Mouse (Mus musculus) embryonic facial prominence, embryonic 12.5 days (tissue): Measurements from ENCODE around the gene 4930415O20Rik. TPM values are rescaled to one million over a fixed set of nuclear protein-coding genes. Genes with fewer than 3 reads are reported as not detected.
"Not testable (repeated sequence)": the region's sequence is repeated elsewhere in the genome, so short reads cannot be mapped to it uniquely, and the experiment has no call there.

ENCODE experiments used
- ATAC-seq: fragments of 200-750 bp; cut with Nextera tagmentation; 2 replicates; pipeline ENCODE4 v1.8.0; 2017; ENCODE audit not compliant: insufficient number of reproducible peaks, insufficient read depth, low FRiP score, low TSS enrichment
- H3K27ac ChIP-seq: fragments of 300-500 bp; sonication (generic); 2 replicates; pipeline ENCODE4 v1.5.1; 2016; ENCODE audit warnings: mild to moderate bottlenecking
- H3K27me3 ChIP-seq: fragments of 300-500 bp; sonication (generic); 2 replicates; pipeline ENCODE4 v1.6.1; 2016; ENCODE audit warnings: mild to moderate bottlenecking, moderate library complexity
- H3K36me3 ChIP-seq: fragments of 300-500 bp; sonication (generic); 2 replicates; pipeline ENCODE4 v1.6.1; 2016; ENCODE audit warnings: mild to moderate bottlenecking
- H3K4me1 ChIP-seq: fragments of 300-500 bp; sonication (generic); 2 replicates; pipeline ENCODE4 v1.6.1; 2016
- H3K4me2 ChIP-seq: fragments of 300-500 bp; sonication (generic); replicated peaks from 2 replicates; pipeline ENCODE4 v1.6.1; 2016; ENCODE audit warnings: mild to moderate bottlenecking, moderate library complexity
- H3K4me3 ChIP-seq: fragments of 300-500 bp; sonication (generic); 2 replicates; pipeline ENCODE4 v1.5.1; 2016; ENCODE audit warnings: mild to moderate bottlenecking
- H3K9ac ChIP-seq: fragments of 300-500 bp; sonication (generic); 2 replicates; pipeline ENCODE4 v1.6.1; 2016; ENCODE audit warnings: mild to moderate bottlenecking, moderate library complexity
- H3K9me3 ChIP-seq: fragments of 300-500 bp; sonication (generic); 2 replicates; pipeline ENCODE4 v1.6.1; 2016; ENCODE audit warnings: mild to moderate bottlenecking, moderate library complexity
- WGBS: fragments of 180-500 bp; shearing (Covaris S2); methylation state at CpG from one replicate; pipeline ENCODE4 v1.1.7; 2016; 5-methylcytosine and 5-hydroxymethylcytosine counted together
- polyA plus RNA-seq: library from polyadenylated mRNA; unstranded; fragments of >200 nt; fragmentation: Nextera tagmentation; extraction: Ambion mirVana; gene quantifications from 2 replicates; pipeline ENCODE4 v1.2.1, GENCODE M21; 2016

4930415O20Rik gene
- polyA plus RNA-seq, 1 experiment from 2014 or later, result not detected

DNA sequence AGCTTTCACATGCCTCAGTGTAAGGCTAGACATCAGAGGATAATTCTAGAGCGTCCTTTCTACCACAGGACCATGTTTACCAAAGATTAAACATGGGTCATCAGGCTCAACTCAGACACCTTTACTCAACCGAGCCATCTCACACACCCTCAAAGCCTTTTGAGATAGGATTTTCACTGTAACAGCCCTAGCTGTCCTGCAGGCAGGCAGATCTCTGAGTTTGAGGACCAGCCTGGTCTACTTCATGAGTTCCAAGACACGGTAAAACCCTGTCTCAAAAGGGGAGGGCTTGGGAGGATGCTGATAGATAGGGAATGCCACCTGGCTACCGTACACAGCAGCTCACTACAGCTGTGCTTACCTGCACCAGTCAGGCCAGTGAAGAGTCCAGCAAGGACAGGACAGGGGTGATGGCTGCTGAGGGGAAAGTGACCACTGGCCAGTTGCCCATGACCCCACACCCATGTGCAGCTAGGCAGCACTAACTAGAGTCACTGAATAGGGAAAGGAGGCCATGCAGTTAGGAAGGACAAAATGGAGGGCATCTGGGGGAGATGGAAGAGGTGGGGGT is 924 bp upstream of the 4930415O20Rik start:
- H3K4me3 ChIP-seq, result no peak overlapping the region
- no peak overlapping the region for H3K9ac ChIP-seq
- H3K4me1 ChIP-seq, result peaks cover 23% of the 10 kb centered on the region
- no peaks in the 10 kb centered on the region for H3K27me3 ChIP-seq
- no peaks in the 10 kb centered on the region for H3K36me3 ChIP-seq
- H3K9me3 ChIP-seq, result no peaks in the 10 kb centered on the region
- no peak for ATAC-seq
- H3K4me2 ChIP-seq, result no peak overlapping the region
- 87% methylated on average over 4 of the region's 4 CpGs for WGBS
- no peak overlapping the region for H3K27ac ChIP-seq

DNA sequence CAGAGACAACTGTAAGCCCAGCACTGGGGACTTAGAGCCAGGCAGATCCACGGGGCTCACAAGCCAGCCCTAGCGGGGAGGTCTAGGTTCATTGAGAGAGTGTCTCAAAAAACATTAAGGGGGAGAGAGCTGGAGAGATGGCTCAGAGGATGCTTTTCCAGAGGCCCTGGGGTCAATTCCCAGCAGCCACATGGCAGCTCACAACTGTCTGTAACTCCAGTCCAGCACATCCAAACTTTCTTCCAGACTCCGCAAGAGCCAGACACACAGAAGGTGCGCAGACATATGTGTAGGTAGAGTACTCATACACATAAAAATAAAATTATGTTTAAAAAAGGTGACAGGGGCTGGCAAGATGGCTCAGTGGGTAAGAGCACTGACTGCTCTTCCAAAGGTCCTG is 2.5 kb downstream of the 4930415O20Rik start:
- no peak overlapping the region for H3K4me2 ChIP-seq
- 72% methylated on average over 4 of the region's 4 CpGs for WGBS
- ATAC-seq, result no peak

DNA sequence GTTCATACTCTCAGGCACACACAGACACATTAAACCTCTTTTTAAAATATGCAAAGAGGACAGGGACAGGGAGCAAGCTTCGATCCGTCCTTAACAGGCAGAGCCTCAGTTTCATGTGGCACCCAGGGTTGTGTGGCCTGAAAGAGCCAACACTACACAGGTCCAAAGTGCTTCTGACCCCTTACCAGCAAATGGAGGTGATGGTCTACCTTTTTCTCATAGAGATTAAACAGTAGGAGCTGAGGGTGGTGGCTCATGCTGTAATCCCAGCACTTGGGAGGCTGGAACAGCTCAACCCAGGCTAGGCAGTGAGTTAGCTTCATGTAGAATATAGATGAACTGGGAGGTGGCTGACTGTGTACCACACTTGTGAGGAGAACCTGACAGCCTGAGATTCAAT is 8.5 kb downstream of the 4930415O20Rik start:
- ATAC-seq, result no peak
- Histone ChIP-seq H3K9ac (no peak overlapping the region), H3K4me2 (no peak overlapping the region), H3K9me3 (no peaks in the 10 kb centered on the region), H3K4me3 (no peak overlapping the region), H3K27ac (no peak overlapping the region), H3K36me3 (no peaks in the 10 kb centered on the region), H3K4me1 (no peaks in the 10 kb centered on the region), H3K27me3 (no peaks in the 10 kb centered on the region)
- 81% methylated on average over 2 of the region's 2 CpGs for WGBS

More for the DNA sequence above, 2.5 kb downstream of the 4930415O20Rik start:
- peaks cover 8% of the 10 kb centered on the region for H3K4me1 ChIP-seq
- no peaks in the 10 kb centered on the region for H3K9me3 ChIP-seq
- H3K27ac ChIP-seq, result no peak overlapping the region
- no peaks in the 10 kb centered on the region for H3K36me3 ChIP-seq
- no peak overlapping the region for H3K4me3 ChIP-seq
- no peaks in the 10 kb centered on the region for H3K27me3 ChIP-seq
- no peak overlapping the region for H3K9ac ChIP-seq

DNA sequence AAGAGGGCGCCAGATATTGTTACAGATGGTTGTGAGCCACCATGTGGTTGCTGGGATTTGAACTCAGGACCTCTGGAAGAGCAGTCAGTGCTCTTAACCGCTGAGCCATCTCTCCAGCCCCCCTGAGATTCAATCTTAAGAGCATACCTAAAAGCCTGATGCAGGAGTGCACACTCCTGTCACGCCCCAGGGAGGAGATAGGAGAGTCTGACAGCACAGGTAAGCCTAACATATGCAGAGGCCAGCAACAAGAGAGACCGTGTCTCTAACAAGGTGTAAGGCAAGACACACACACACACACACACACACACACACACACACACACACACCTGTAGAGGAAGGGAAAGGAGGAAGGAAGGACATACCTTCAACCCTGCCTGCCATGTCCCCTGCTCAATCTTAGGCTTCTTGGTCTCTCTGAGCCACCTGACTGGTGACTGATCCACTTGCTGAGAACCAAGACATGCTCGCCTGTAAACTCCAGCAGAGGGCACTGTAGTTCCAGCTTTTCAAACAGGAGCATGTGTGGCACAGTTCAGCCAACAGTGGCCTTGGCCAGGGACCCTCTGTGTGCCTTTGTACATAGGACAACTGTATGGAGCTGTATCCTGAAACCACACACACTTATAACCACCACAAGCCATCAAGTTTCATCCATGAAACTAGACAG is 9.1 kb downstream of the 4930415O20Rik start:
- peak; percentile 66 for ATAC-seq
- 27% methylated on average over 4 of the region's 5 CpGs for WGBS

DNA sequence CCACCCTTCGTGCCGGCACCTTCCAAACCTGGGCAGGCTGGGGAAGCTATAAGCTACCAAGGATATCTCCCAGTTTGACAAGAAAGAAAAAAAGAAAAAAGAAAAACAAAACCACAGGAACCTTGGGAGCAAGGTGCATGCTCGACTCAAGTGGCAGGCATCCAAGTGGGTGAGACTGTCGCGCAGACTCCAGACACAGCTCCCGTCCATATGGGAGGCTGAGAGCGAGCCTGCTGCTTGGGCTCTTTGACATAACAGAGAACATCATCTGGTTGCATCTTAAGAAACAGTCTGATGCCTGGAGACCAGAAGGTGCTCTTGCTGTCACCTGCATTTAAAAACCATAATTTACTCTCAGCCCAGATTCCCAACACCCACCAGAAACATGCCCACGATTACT is 11.6 kb downstream of the 4930415O20Rik start:
- H3K9me3 ChIP-seq, result no peaks in the 10 kb centered on the region
- H3K4me3 ChIP-seq, result no peak overlapping the region
- no peak for ATAC-seq
- no peak overlapping the region for H3K27ac ChIP-seq
- H3K4me1 ChIP-seq, result no peaks in the 10 kb centered on the region; the same call in 1 of the 2 replicates
- no peaks in the 10 kb centered on the region for H3K27me3 ChIP-seq
- 80% methylated on average over 8 of the region's 8 CpGs for WGBS
- no peak overlapping the region for H3K4me2 ChIP-seq
- no peaks in the 10 kb centered on the region for H3K36me3 ChIP-seq
- no peak overlapping the region for H3K9ac ChIP-seq

More for the DNA sequence above, 9.1 kb downstream of the 4930415O20Rik start:
- H3K4me1 ChIP-seq, result no peaks in the 10 kb centered on the region
- H3K9ac ChIP-seq, result no peak overlapping the region
- no peaks in the 10 kb centered on the region for H3K27me3 ChIP-seq
- H3K4me3 ChIP-seq, result no peak overlapping the region
- no peak overlapping the region for H3K4me2 ChIP-seq
- H3K36me3 ChIP-seq, result no peaks in the 10 kb centered on the region
- H3K9me3 ChIP-seq, result no peaks in the 10 kb centered on the region
- no peak overlapping the region for H3K27ac ChIP-seq

DNA sequence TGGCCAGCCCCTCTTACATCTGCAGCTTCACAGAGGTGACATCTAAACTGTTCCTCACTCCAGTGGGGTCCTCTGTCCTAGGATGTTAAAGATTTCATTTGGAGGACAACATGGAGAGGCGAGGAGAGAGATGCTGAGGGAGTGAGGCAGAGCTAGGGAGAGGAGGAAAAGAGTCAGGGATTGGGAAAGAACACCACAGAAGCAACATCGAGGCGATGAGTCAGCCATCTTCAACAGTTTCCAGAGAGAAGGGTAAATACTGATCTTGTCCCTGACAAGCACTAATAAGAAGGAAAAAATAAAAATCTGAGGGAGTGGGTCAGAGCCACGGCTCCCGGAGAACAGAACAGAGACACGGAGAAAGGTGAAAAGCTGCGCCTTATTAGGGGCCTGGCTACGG is 12.2 kb downstream of the 4930415O20Rik start:
- H3K4me1 ChIP-seq, result no peaks in the 10 kb centered on the region; the same call in 1 of the 2 replicates
- WGBS, result 72% methylated on average over 8 of the region's 8 CpGs
- H3K27ac ChIP-seq, result no peak overlapping the region
- no peak overlapping the region for H3K4me3 ChIP-seq
- no peaks in the 10 kb centered on the region for H3K9me3 ChIP-seq
- H3K27me3 ChIP-seq, result no peaks in the 10 kb centered on the region
- H3K36me3 ChIP-seq, result no peaks in the 10 kb centered on the region
- ATAC-seq, result no peak
- no peak overlapping the region for H3K4me2 ChIP-seq
- H3K9ac ChIP-seq, result no peak overlapping the region

DNA sequence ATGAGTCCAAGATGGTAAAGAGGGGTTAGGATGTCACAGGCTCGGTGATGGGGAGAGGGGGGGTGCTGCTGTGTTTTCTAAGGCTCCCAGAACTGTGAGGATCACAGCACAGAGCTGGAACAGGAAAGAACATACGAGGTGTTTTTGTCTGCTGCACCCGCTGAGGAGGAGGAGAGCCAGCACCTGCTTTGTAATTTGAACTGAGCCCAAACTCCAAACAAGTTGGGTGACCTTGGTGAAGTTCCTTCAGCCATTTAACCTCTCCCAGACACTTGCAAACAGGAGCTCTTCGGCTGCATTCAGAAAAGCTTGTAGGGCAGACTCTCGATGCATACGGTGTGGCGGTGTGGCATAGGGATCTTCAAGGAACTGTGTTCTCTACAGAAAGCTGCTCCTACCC is 14.6 kb downstream of the 4930415O20Rik start:
- Histone ChIP-seq H3K36me3 (peaks cover 10% of the 10 kb centered on the region), H3K9ac (no peak overlapping the region)
- 33% methylated on average over 7 of the region's 7 CpGs for WGBS

DNA sequence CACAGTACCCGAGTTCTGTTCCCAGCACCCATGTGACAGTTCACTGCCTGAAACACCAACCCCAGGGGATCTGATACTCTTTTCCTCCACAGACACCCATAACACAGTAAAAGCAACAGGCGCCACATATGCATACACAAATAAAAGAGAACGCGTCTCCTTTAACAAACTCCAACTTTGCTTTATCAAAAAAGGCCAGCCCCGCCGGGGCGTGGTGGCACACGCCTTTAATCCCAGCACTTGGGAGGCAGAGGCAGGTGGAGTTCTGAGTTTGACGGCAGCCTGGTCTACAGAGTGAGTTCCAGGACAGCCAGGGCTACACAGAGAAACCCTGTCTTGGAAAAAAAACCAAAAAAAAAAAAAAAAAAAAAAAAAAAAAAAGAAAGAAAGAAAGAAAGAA is 15.3 kb downstream of the 4930415O20Rik start:
- H3K27ac ChIP-seq, H3K9ac ChIP-seq, H3K4me1 ChIP-seq, H3K27me3 ChIP-seq, H3K9me3 ChIP-seq, ATAC-seq, H3K4me3 ChIP-seq, H3K4me2 ChIP-seq: not testable (repeated sequence)
- peaks cover 17% of the 10 kb centered on the region for H3K36me3 ChIP-seq
- 80% methylated on average over 9 of the region's 9 CpGs for WGBS

More for the DNA sequence above, 14.6 kb downstream of the 4930415O20Rik start:
- no peak for ATAC-seq
- H3K27ac ChIP-seq, result no peak overlapping the region
- no peaks in the 10 kb centered on the region for H3K9me3 ChIP-seq
- no peak overlapping the region for H3K4me2 ChIP-seq
- no peak overlapping the region for H3K4me3 ChIP-seq
- no peaks in the 10 kb centered on the region for H3K27me3 ChIP-seq
- H3K4me1 ChIP-seq, result no peaks in the 10 kb centered on the region; the same call in 1 of the 2 replicates

DNA sequence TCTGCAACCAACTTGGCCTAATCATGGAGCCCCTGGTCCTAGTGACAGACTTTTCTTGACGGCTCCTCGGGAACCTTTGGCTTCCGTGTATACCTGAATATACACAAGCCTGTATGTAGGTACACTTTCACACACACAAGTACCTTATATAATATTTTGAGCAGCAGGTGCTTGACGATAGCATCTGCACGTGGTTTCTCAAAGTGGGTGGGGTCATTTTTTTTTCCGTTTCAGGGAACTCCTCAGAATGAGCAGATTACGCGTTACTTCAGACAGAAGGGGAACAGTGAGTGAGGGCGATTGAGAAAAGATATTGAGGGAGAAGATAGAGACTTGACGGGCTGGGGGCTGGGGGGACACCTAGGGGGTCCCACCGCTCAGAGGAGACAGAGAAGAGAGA is 16.9 kb downstream of the 4930415O20Rik start:
- 89% methylated on average over 11 of the region's 11 CpGs for WGBS
- Histone ChIP-seq H3K27me3 (no peaks in the 10 kb centered on the region), H3K4me2 (no peak overlapping the region), H3K4me3 (no peak overlapping the region), H3K27ac (no peak overlapping the region), H3K9ac (no peak overlapping the region), H3K4me1 (no peaks in the 10 kb centered on the region; the same call in 1 of the 2 replicates), H3K9me3 (no peaks in the 10 kb centered on the region), H3K36me3 (peaks cover 33% of the 10 kb centered on the region)
- ATAC-seq, result no peak

DNA sequence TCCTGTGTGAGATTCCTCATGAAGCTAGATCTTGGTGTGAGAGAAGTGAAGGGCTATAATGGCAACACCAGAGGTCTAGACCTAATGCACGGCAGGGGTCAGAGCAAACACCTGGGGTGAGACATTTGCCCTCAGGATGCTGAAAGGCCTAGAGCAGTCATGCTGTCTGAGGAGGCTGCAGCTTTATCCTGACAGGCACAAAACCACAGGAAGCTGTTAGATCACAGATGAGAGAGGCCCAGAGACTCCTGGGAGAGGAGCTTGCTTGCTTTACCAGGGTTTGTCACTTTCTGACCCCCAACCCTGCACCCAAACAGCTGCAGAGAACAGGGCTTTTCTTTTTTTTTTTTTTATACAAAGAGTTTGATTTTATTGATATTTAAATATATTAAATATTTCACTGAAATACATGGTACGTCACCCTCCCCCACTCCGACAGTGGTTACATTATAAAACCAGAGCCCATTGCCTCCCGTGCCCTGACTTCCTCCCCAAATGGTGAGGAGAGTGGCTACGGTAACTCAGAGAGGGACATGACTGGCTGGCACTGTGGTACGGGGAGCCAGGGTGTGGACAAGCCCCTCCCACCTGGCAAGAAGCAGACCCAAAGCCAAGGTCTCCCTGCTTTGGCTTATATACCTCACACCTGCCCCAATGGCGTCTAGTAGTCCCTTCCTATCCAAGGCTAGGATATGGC is 19.0 kb downstream of the 4930415O20Rik start:
- H3K27ac ChIP-seq, result no peak overlapping the region
- H3K4me2 ChIP-seq, result no peak overlapping the region
- ATAC-seq, result no peak
- H3K4me1 ChIP-seq, result no peaks in the 10 kb centered on the region; the same call in 1 of the 2 replicates
- no peak overlapping the region for H3K4me3 ChIP-seq
- H3K9ac ChIP-seq, result no peak overlapping the region
- no peaks in the 10 kb centered on the region for H3K9me3 ChIP-seq
- WGBS, result 71% methylated on average over 7 of the region's 7 CpGs
- no peaks in the 10 kb centered on the region for H3K27me3 ChIP-seq
- H3K36me3 ChIP-seq, result peaks cover 54% of the 10 kb centered on the region

DNA sequence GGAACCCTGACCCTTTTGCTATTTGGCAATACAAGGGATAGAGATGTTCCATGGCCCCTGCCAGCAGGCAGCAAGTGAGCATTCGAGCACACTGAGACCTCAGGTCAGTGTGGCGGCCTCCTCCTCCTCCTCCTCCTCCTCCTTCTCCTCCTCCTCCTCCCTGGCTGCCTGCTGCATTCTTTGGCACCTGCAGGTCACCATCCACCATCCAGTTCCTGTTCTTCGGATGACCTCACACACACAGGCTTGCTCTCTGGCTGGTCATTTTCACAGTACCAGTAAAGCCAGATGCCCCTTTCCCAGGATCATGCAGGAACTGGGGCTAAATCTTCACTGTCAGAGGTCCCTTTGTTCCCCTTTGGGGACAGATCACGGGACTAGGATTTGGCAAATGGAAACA is 20.6 kb downstream of the 4930415O20Rik start:
- peaks cover 70% of the 10 kb centered on the region for H3K36me3 ChIP-seq

DNA sequence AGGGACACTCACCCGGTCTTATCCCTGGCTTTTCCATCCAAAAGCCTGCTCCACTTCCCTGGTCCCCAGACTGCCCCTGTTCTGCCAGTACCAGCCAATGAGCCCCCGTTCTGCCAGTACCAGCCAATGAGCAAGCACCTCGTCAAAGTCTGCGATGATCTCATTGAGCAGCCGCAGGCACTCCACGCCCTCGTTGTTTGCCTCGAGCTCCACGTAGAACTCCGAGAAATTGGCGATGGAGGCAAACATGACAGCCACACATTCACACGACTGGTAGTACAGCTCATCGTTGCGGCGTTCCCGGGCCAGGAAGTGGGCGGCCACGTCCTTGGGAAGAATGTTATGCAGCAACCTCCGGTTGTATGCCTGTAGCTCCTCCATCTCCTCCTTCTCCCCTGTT is 23.4 kb downstream of the 4930415O20Rik start:
- no peak for ATAC-seq
- Histone ChIP-seq H3K9me3 (no peaks in the 10 kb centered on the region), H3K9ac (no peak overlapping the region), H3K27me3 (no peaks in the 10 kb centered on the region), H3K4me1 (no peaks in the 10 kb centered on the region), H3K36me3 (peaks cover 97% of the 10 kb centered on the region), H3K4me3 (no peak overlapping the region), H3K4me2 (no peak overlapping the region), H3K27ac (no peak overlapping the region)
- WGBS, result 87% methylated on average over 19 of the region's 19 CpGs

More for the DNA sequence above, 20.6 kb downstream of the 4930415O20Rik start:
- H3K9me3 ChIP-seq, result no peaks in the 10 kb centered on the region
- no peak overlapping the region for H3K27ac ChIP-seq
- H3K27me3 ChIP-seq, result no peaks in the 10 kb centered on the region
- H3K4me2 ChIP-seq, result no peak overlapping the region
- H3K4me1 ChIP-seq, result no peaks in the 10 kb centered on the region
- ATAC-seq, result no peak
- H3K4me3 ChIP-seq, result no peak overlapping the region
- no peak overlapping the region for H3K9ac ChIP-seq
- 79% methylated on average over 4 of the region's 4 CpGs for WGBS
